Mouse (Mus musculus) ES-Bruce4 (cell line): ENCODE measurements around the gene Phactr4. TPM values are rescaled to one million over a fixed set of nuclear protein-coding genes. Genes with fewer than 3 reads are reported as not detected.
A peak's percentile ranks its signal among the peaks of the same experiment; 100 is the strongest.

Experiments used
- H3K27ac ChIP-seq: 2 replicates; pipeline ENCODE4 v1.5.1; 2012; ENCODE audit warnings: low read length, inconsistent platforms; ENCODE audit not compliant: insufficient read depth
- H3K27me3 ChIP-seq: 2 replicates; pipeline ENCODE4 v1.6.1; 2012; ENCODE audit warnings: mild to moderate bottlenecking, low read length, inconsistent platforms; ENCODE audit not compliant: control insufficient read depth, poor library complexity, insufficient read depth, severe bottlenecking
- H3K36me3 ChIP-seq: 2 replicates; pipeline ENCODE4 v1.6.1; 2012; ENCODE audit warnings: inconsistent platforms, mild to moderate bottlenecking, low read length, moderate library complexity; ENCODE audit not compliant: control insufficient read depth, poor library complexity, insufficient read depth, severe bottlenecking
- H3K4me1 ChIP-seq: one replicate; pipeline ENCODE4 v1.8.1; 2011; ENCODE audit warnings: low read length; ENCODE audit not compliant: control insufficient read depth, insufficient read depth
- H3K4me3 ChIP-seq: 2 replicates; pipeline ENCODE4 v1.5.1; 2011; ENCODE audit warnings: low read depth, mild to moderate bottlenecking, low read length
- H3K9ac ChIP-seq: 2 replicates; pipeline ENCODE4 v1.6.1; 2012; ENCODE audit warnings: low read depth, mild to moderate bottlenecking, inconsistent platforms; ENCODE audit not compliant: poor library complexity, severe bottlenecking
- H3K9me3 ChIP-seq: replicated peaks from 2 replicates; pipeline ENCODE4 v1.6.1; 2012; ENCODE audit warnings: mild to moderate bottlenecking, low read length, inconsistent platforms; ENCODE audit not compliant: control insufficient read depth, poor library complexity, insufficient read depth, severe bottlenecking
- CTCF ChIP-seq: IDR thresholded peaks from one replicate; pipeline ENCODE4 v1.8.1; 2011; ENCODE audit warnings: low read depth, low read length
- EP300 ChIP-seq: IDR thresholded peaks from 2 replicates; pipeline ENCODE4 v1.6.1; 2011; ENCODE audit warnings: low read depth, low read length; ENCODE audit not compliant: insufficient read depth
- POLR2A ChIP-seq: IDR thresholded peaks from one replicate; pipeline ENCODE4 v1.8.1; 2011; ENCODE audit warnings: low read length; ENCODE audit not compliant: insufficient read depth
- polyA plus RNA-seq: library from polyadenylated mRNA; stranded (reverse); fragments of >200 nt; gene quantifications from 2 replicates; pipeline ENCODE4 v1.2.4, GENCODE M21; 2011; ENCODE audit warnings: low read depth; ENCODE audit not compliant: missing spikeins, insufficient read depth, insufficient read length

The Phactr4 gene
- polyA plus RNA-seq, 1 experiment, result 31.5 TPM

- Histone ChIP-seq H3K9me3 (no peaks in the 10 kb centered on the region), H3K9ac (0 out of 2 replicates have a peak overlapping the region, but pooled peaks have one; percentile 100), H3K27me3 (no peaks in the 10 kb centered on the region), H3K4me1 (peaks cover 5% of the 10 kb centered on the region), H3K36me3 (peaks cover 31% of the 10 kb centered on the region), H3K27ac (peak overlapping the region; percentile 53), H3K4me3 (no peak overlapping the region)
- TF ChIP-seq CTCF, result no peak
- TF ChIP-seq EP300, result no peak
- no peak for TF ChIP-seq POLR2A
Observed at GRCm38 (mm10) chr4:132350123-132350740, 72.1 kb downstream of the Phactr4 start.

DNA sequence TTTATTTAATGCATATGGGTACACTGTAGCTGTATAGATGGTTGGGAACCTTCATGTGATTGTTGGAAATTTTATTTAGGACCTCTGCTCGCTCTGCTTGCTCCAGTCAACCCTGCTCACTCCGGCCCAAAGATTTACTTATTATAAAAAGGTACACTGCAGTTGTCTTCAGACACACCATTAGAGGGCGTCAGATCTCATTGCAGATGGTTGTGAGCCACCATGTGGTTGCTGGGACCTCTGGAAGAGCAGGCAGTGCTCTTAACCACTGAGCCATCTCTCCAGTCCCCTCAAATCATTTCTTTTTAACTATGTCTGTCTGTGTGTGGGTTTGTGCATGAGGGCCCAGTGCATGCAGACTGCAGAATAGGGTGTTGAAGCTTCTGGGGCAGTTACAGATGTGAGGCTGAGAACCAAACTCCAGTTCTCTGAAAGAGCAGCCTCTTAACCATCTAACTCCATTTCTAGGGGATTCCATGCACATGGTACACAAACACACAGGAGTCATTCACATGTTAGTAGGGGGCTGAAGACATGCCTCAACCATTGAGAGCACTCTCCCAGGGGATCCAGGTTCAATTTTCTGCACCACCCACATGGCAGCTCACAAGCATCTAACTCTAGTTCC is 72.7 kb downstream of the Phactr4 start:
- Histone ChIP-seq H3K4me1 (peaks cover 5% of the 10 kb centered on the region), H3K36me3 (peaks cover 31% of the 10 kb centered on the region), H3K9ac (0 out of 2 replicates have a peak overlapping the region, but pooled peaks have one; percentile 100), H3K4me3 (no peak overlapping the region), H3K9me3 (no peaks in the 10 kb centered on the region), H3K27me3 (no peaks in the 10 kb centered on the region), H3K27ac (peak overlapping the region; percentile 53)
- TF ChIP-seq POLR2A, result no peak
- TF ChIP-seq EP300, result no peak
- TF ChIP-seq CTCF, result peak; percentile 42

GRCm38 (mm10) chr4:132346661-132347060 is 75.6 kb downstream of the Phactr4 start:
- H3K36me3 ChIP-seq, result peaks cover 17% of the 10 kb centered on the region
- H3K9me3 ChIP-seq, result no peaks in the 10 kb centered on the region
- no peak for TF ChIP-seq EP300
- peak; percentile 45 for TF ChIP-seq CTCF

DNA sequence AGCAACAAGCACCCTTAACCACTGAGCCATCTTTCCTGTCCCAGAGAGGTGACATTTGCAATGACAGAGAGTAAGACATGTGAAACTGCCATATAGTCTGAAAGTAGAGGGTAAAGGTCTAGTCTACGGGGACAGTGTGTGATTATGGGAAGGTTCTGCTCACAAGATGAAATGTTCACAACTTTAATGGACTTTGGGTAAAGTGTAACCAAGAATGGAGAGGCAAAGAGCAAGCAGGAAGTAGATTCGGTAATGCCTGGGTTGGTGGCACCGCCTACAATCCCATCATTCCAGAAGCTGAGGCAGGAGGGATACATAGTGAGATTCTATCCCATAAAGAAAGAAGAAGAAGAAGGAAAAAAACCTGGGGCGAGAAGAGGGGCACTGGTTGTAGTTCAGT is 76.0 kb downstream of the Phactr4 start:
- no peaks in the 10 kb centered on the region for H3K9me3 ChIP-seq
- no peak overlapping the region for H3K27ac ChIP-seq
- peaks cover 11% of the 10 kb centered on the region for H3K4me1 ChIP-seq
- TF ChIP-seq POLR2A (no peak), CTCF (no peak), EP300 (no peak)
- H3K27me3 ChIP-seq, result no peaks in the 10 kb centered on the region
- peaks cover 13% of the 10 kb centered on the region for H3K36me3 ChIP-seq
- H3K9ac ChIP-seq, result no peak overlapping the region
- H3K4me3 ChIP-seq, result no peak overlapping the region

More at GRCm38 (mm10) chr4:132346661-132347060, 75.6 kb downstream of the Phactr4 start:
- Histone ChIP-seq H3K9ac (no peak overlapping the region), H3K27ac (no peak overlapping the region), H3K4me3 (no peak overlapping the region), H3K27me3 (no peaks in the 10 kb centered on the region), H3K4me1 (peaks cover 11% of the 10 kb centered on the region)

DNA sequence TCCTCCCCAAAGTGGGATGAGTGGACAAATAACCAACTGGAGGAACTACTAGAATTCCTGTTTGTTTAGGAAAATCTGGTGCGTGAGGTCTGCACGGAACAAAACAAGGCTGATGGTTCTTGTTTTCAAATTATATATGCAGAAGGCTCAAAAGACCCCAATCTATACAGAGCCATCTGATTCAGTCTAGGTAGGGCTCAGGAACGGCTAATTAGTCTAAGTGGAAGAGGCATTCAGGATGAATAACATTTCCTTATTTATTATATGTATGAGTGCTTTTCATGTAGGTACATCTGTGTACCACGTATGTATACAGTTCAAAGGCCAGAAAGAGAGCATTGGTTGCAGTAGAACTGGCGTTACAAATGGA is 76.5 kb downstream of the Phactr4 start:
- H3K9me3 ChIP-seq, result no peaks in the 10 kb centered on the region
- TF ChIP-seq POLR2A, result no peak
- TF ChIP-seq CTCF, result no peak
- no peak for TF ChIP-seq EP300
- H3K27me3 ChIP-seq, result no peaks in the 10 kb centered on the region
- peaks cover 11% of the 10 kb centered on the region for H3K4me1 ChIP-seq
- H3K9ac ChIP-seq, result no peak overlapping the region
- peaks cover 8% of the 10 kb centered on the region for H3K36me3 ChIP-seq
- no peak overlapping the region for H3K27ac ChIP-seq
- H3K4me3 ChIP-seq, result no peak overlapping the region
